8 mouse cellular contexts compared by ENCODE assay signal in genomic region chrX:137049060-137049424, GRCm38 (mm10). TPM values are rescaled to one million over a fixed set of nuclear protein-coding genes. Genes with fewer than 3 reads are reported as not detected.
DNase-seq lines count a peak whose midpoint lies in the region; ATAC-seq and TF ChIP-seq lines count a peak whose summit lies in the region.

No protein-coding gene starts in this region.

- ATAC-seq in heart, embryonic 15.5 days (replicated peaks; ENCODE audit: insufficient number of reproducible peaks, insufficient read depth, low FRiP score, low read depth) = no peak
- no peak for ATAC-seq in forebrain, embryonic 13.5 days
- ATAC-seq in liver, embryonic 15.5 days (ENCODE audit: insufficient read depth) = peak; percentile 40

- WGBS in heart, embryonic 15.5 days = 17% methylated on average over 9 of the region's 11 CpGs
- 18% methylated on average over 9 of the region's 11 CpGs for WGBS in forebrain, embryonic 13.5 days
- 17% methylated on average over 11 of the region's 11 CpGs for WGBS in liver, embryonic 15.5 days (ENCODE audit: insufficient replicate concordance)

- H3K27me3 ChIP-seq in heart, embryonic 15.5 days = no peaks in the 10 kb centered on the region
- no peaks in the 10 kb centered on the region for H3K27me3 ChIP-seq in ES-Bruce4 (ENCODE audit: control insufficient read depth, insufficient read depth, low read length, poor library complexity, severe bottlenecking)
- no peaks in the 10 kb centered on the region for H3K27me3 ChIP-seq in forebrain, embryonic 13.5 days
- H3K27me3 ChIP-seq in liver, embryonic 15.5 days = peaks cover 4% of the 10 kb centered on the region

- DNase-seq in heart, postnatal 36 days = no peak
- no peak for DNase-seq in urinary bladder, postnatal 4 days (ENCODE audit: low spot score in 2 of 2)
- no peak for DNase-seq in adrenal gland, postnatal 25 days
- DNase-seq in urinary bladder, postnatal 14 days (ENCODE audit: low spot score) = no peak

- H3K9me3 ChIP-seq in heart, embryonic 15.5 days (replicated peaks) = no peaks in the 10 kb centered on the region
- no peaks in the 10 kb centered on the region for H3K9me3 ChIP-seq in ES-Bruce4 (replicated peaks; ENCODE audit: control insufficient read depth, insufficient read depth, low read length, poor library complexity, severe bottlenecking)
- no peaks in the 10 kb centered on the region for H3K9me3 ChIP-seq in forebrain, embryonic 13.5 days (replicated peaks)
- no peaks in the 10 kb centered on the region for H3K9me3 ChIP-seq in liver, embryonic 15.5 days (replicated peaks)

- H3K36me3 ChIP-seq in heart, embryonic 15.5 days = no peaks in the 10 kb centered on the region
- H3K36me3 ChIP-seq in ES-Bruce4 (ENCODE audit: control insufficient read depth, insufficient read depth, low read length, poor library complexity, severe bottlenecking) = no peaks in the 10 kb centered on the region
- H3K36me3 ChIP-seq in forebrain, embryonic 13.5 days (ENCODE audit: poor library complexity, severe bottlenecking) = no peaks in the 10 kb centered on the region
- no peaks in the 10 kb centered on the region for H3K36me3 ChIP-seq in liver, embryonic 15.5 days (replicated peaks)

- peak overlapping the region; percentile 79 for H3K4me3 ChIP-seq in heart, embryonic 15.5 days
- H3K4me3 ChIP-seq in ES-Bruce4 (ENCODE audit: low read depth, low read length) = peak overlapping the region; percentile 59
- peak overlapping the region; percentile 61 for H3K4me3 ChIP-seq in forebrain, embryonic 13.5 days
- peak overlapping the region; percentile 64 for H3K4me3 ChIP-seq in liver, embryonic 15.5 days (replicated peaks)

- no peak for TF ChIP-seq CTCF in ES-Bruce4 (IDR thresholded peaks at IDR 0.05; ENCODE audit: low read depth, low read length)

- H3K4me2 ChIP-seq in heart, embryonic 15.5 days = peak overlapping the region; percentile 74
- H3K4me2 ChIP-seq in forebrain, embryonic 13.5 days = peak overlapping the region; percentile 67
- peak overlapping the region; percentile 83 for H3K4me2 ChIP-seq in liver, embryonic 15.5 days

- TF ChIP-seq POLR2A in ES-Bruce4 (IDR thresholded peaks at IDR 0.05; ENCODE audit: insufficient read depth, low read length) = no peak

- no peaks in the 10 kb centered on the region for H3K4me1 ChIP-seq in heart, embryonic 15.5 days (replicated peaks)
- no peaks in the 10 kb centered on the region for H3K4me1 ChIP-seq in ES-Bruce4 (ENCODE audit: control insufficient read depth, insufficient read depth, low read length)
- peaks cover 5% of the 10 kb centered on the region; the same call in 1 of the 2 replicates for H3K4me1 ChIP-seq in forebrain, embryonic 13.5 days
- H3K4me1 ChIP-seq in liver, embryonic 15.5 days (replicated peaks) = peaks cover 2% of the 10 kb centered on the region; the same call in 1 of the 2 replicates

- no peak overlapping the region for H3K27ac ChIP-seq in heart, embryonic 15.5 days
- no peak overlapping the region for H3K27ac ChIP-seq in ES-Bruce4 (ENCODE audit: insufficient read depth, low read length)
- H3K27ac ChIP-seq in forebrain, embryonic 13.5 days = no peak overlapping the region
- no peak overlapping the region for H3K27ac ChIP-seq in liver, embryonic 15.5 days (replicated peaks)

- intact Hi-C loops in heart, postnatal 36 days (cut with DNase I) = no loop called here

- no peak for TF ChIP-seq EP300 in ES-Bruce4 (IDR thresholded peaks at IDR 0.05; ENCODE audit: insufficient read depth, low read depth, low read length)

- H3K9ac ChIP-seq in heart, embryonic 15.5 days = 0 out of 2 replicates have a peak overlapping the region, but pooled peaks have one; percentile 71
- peak overlapping the region; percentile 67 for H3K9ac ChIP-seq in ES-Bruce4 (ENCODE audit: low read depth, poor library complexity, severe bottlenecking)
- peak overlapping the region; percentile 76 for H3K9ac ChIP-seq in forebrain, embryonic 13.5 days
- H3K9ac ChIP-seq in liver, embryonic 15.5 days = no peak overlapping the region

RNA-seq across cellular contexts. Expression of gene Fam199x, which starts 0.4 kb away (rescaled TPM):
- 3.8 and 4.2 TPM in 2 replicates for polyA plus RNA-seq in heart, embryonic 15.5 days (2015; fragmentation: Nextera tagmentation; extraction: Ambion mirVana)
- total RNA-seq in heart, postnatal 36 days (2021) = 1 to 10 TPM; 3.9 to 4.3 TPM
- 12.2 and 12.9 TPM in 2 replicates for polyA plus RNA-seq in ES-Bruce4 (2011; ENCODE audit: insufficient read depth, insufficient read length, low read depth, missing spikeins)
- polyA plus RNA-seq in forebrain, embryonic 13.5 days (2015; fragmentation: Nextera tagmentation; extraction: Ambion mirVana) = 6.8 and 8.6 TPM in 2 replicates
- polyA plus RNA-seq in liver, embryonic 15.5 days (2015; fragmentation: Nextera tagmentation; extraction: Ambion mirVana) = 0.78 and 0.90 TPM in 2 replicates
- total RNA-seq in adrenal gland, postnatal 25 days (2021) = 6.3 and 7.2 TPM in 2 replicates

RNA-seq across cellular contexts. Expression of gene Slc25a53, which starts 10.9 kb away (rescaled TPM):
- polyA plus RNA-seq in heart, embryonic 15.5 days (2015; fragmentation: Nextera tagmentation; extraction: Ambion mirVana) = 4.9 and 6.5 TPM in 2 replicates
- total RNA-seq in heart, postnatal 36 days (2021) = 1 to 10 TPM; 3.1 to 3.5 TPM
- polyA plus RNA-seq in ES-Bruce4 (2011; ENCODE audit: insufficient read depth, insufficient read length, low read depth, missing spikeins) = 11.6 and 14.0 TPM in 2 replicates
- 14.9 and 18.4 TPM in 2 replicates for polyA plus RNA-seq in forebrain, embryonic 13.5 days (2015; fragmentation: Nextera tagmentation; extraction: Ambion mirVana)
- 1.7 and 2.7 TPM in 2 replicates for polyA plus RNA-seq in liver, embryonic 15.5 days (2015; fragmentation: Nextera tagmentation; extraction: Ambion mirVana)
- total RNA-seq in adrenal gland, postnatal 25 days (2021) = 13.5 and 13.7 TPM in 2 replicates

RNA-seq across cellular contexts. Expression of gene Zcchc18, which starts 56.1 kb away (rescaled TPM):
- 1.6 and 4.8 TPM in 2 replicates for polyA plus RNA-seq in heart, embryonic 15.5 days (2015; fragmentation: Nextera tagmentation; extraction: Ambion mirVana)
- not detected for total RNA-seq in heart, postnatal 36 days (2021)
- 2.2 and 2.4 TPM in 2 replicates for polyA plus RNA-seq in ES-Bruce4 (2011; ENCODE audit: insufficient read depth, insufficient read length, low read depth, missing spikeins)
- 192 and 222 TPM in 2 replicates for polyA plus RNA-seq in forebrain, embryonic 13.5 days (2015; fragmentation: Nextera tagmentation; extraction: Ambion mirVana)
- 0.16 and 0.33 TPM in 2 replicates for polyA plus RNA-seq in liver, embryonic 15.5 days (2015; fragmentation: Nextera tagmentation; extraction: Ambion mirVana)
- 8.3 and 13.7 TPM in 2 replicates for total RNA-seq in adrenal gland, postnatal 25 days (2021)

Comparison
In these comparisons a context has a peak if more than half of its experiments do, and no peak if none do; other contexts are left out.
1. RNA of gene Zcchc18, which starts 56.1 kb away (polyA plus RNA-seq): 192 to 222 TPM in forebrain, embryonic 13.5 days; 2.2 to 2.4 TPM in ES-Bruce4, 1.6 to 4.8 TPM in heart, embryonic 15.5 days and 0.16 to 0.33 TPM in liver, embryonic 15.5 days; every median in the first group is over 10 times any median in the second.
2. Peak in every context shown above with its lines, with median percentiles within 50 percentile points of each other: H3K4me2 ChIP-seq and H3K4me3 ChIP-seq.